Mouse (Mus musculus): Measurements from ENCODE around the gene Ak9. TPM values are rescaled to one million over a fixed set of nuclear protein-coding genes. Genes with fewer than 3 reads are reported as not detected.
A peak's percentile ranks its signal among the peaks of the same experiment; 100 is the strongest.

Ak9 gene
- polyA plus RNA-seq, 1 experiment = 0.22 TPM

- peaks cover 2% of the 10 kb centered on the region; the same call in 1 of the 2 replicates for H3K4me1 ChIP-seq (ENCODE audit: control insufficient read depth, insufficient read depth, low read length)
- 3% methylated on average over 20 of the region's 20 CpGs for WGBS
Observed at GRCm38 (mm10) chr10:41477278-41478181, 173.8 kb downstream of the Ak9 start.

GRCm38 (mm10) chr10:41479961-41480360, 176.2 kb downstream of the Ak9 start:
- no peak for TF ChIP-seq CTCF (IDR thresholded peaks at IDR 0.05; ENCODE audit: control insufficient read depth, insufficient read depth, low read length)
- TF ChIP-seq POLR2A (IDR thresholded peaks at IDR 0.05; ENCODE audit: borderline replicate concordance, control insufficient read depth, low read depth, low read length) = no peak

More at GRCm38 (mm10) chr10:41477278-41478181, 173.8 kb downstream of the Ak9 start:
- no peak for TF ChIP-seq POLR2A (IDR thresholded peaks at IDR 0.05; ENCODE audit: borderline replicate concordance, control insufficient read depth, low read depth, low read length)
- no peak for TF ChIP-seq CTCF (IDR thresholded peaks at IDR 0.05; ENCODE audit: control insufficient read depth, insufficient read depth, low read length)
- Histone ChIP-seq H3K27ac (ENCODE audit: control insufficient read depth, insufficient read depth, low read depth, low read length, poor library complexity) (peak overlapping the region; percentile 94), H3K4me3 (replicated peaks; ENCODE audit: control insufficient read depth, low read depth, low read length) (peak overlapping the region; percentile 82)

GRCm38 (mm10) chr10:41480938-41481880, 177.4 kb downstream of the Ak9 start:
- TF ChIP-seq CTCF (IDR thresholded peaks at IDR 0.05; ENCODE audit: control insufficient read depth, insufficient read depth, low read length) (no peak), POLR2A (IDR thresholded peaks at IDR 0.05; ENCODE audit: borderline replicate concordance, control insufficient read depth, low read depth, low read length) (no peak)
- 78% methylated on average over 33 of the region's 33 CpGs for WGBS
- Histone ChIP-seq H3K27ac (ENCODE audit: control insufficient read depth, insufficient read depth, low read depth, low read length, poor library complexity) (no peak overlapping the region), H3K4me1 (ENCODE audit: control insufficient read depth, insufficient read depth, low read length) (no peaks in the 10 kb centered on the region), H3K4me3 (replicated peaks; ENCODE audit: control insufficient read depth, low read depth, low read length) (no peak overlapping the region)

More at GRCm38 (mm10) chr10:41479961-41480360, 176.2 kb downstream of the Ak9 start:
- Histone ChIP-seq H3K4me1 (ENCODE audit: control insufficient read depth, insufficient read depth, low read length) (no peaks in the 10 kb centered on the region; the same call in 1 of the 2 replicates), H3K4me3 (replicated peaks; ENCODE audit: control insufficient read depth, low read depth, low read length) (no peak overlapping the region), H3K27ac (ENCODE audit: control insufficient read depth, insufficient read depth, low read depth, low read length, poor library complexity) (no peak overlapping the region)
- 93% methylated on average over 3 of the region's 3 CpGs for WGBS

- Histone ChIP-seq H3K4me3 (replicated peaks; ENCODE audit: control insufficient read depth, low read depth, low read length) (no peak overlapping the region), H3K27ac (ENCODE audit: control insufficient read depth, insufficient read depth, low read depth, low read length, poor library complexity) (no peak overlapping the region), H3K4me1 (ENCODE audit: control insufficient read depth, insufficient read depth, low read length) (no peaks in the 10 kb centered on the region)
- 80% methylated on average over 7 of the region's 7 CpGs for WGBS
- TF ChIP-seq CTCF (IDR thresholded peaks at IDR 0.05; ENCODE audit: control insufficient read depth, insufficient read depth, low read length) = no peak
- TF ChIP-seq POLR2A (IDR thresholded peaks at IDR 0.05; ENCODE audit: borderline replicate concordance, control insufficient read depth, low read depth, low read length) = no peak
Observed at GRCm38 (mm10) chr10:41482446-41482845, 178.7 kb downstream of the Ak9 start.

Other genes starting within 250 kb of the Ak9 start
- not detected in 2 replicates for gene Gpr6, start 231.7 kb upstream of the Ak9 start, polyA plus RNA-seq (2011; ENCODE audit: insufficient read depth, insufficient read length, low replicate concordance, missing spikeins)
- gene Fig4, start 720 bp upstream of the Ak9 start, polyA plus RNA-seq (2011; ENCODE audit: insufficient read depth, insufficient read length, low replicate concordance, missing spikeins) = 3.0 and 6.4 TPM in 2 replicates
- 7.7 and 11.9 TPM in 2 replicates for gene Zbtb24, start 146.4 kb downstream of the Ak9 start, polyA plus RNA-seq (2011; ENCODE audit: insufficient read depth, insufficient read length, low replicate concordance, missing spikeins)
- 50.0 and 123 TPM in 2 replicates for gene Mical1, start 172.3 kb downstream of the Ak9 start, polyA plus RNA-seq (2011; ENCODE audit: insufficient read depth, insufficient read length, low replicate concordance, missing spikeins)
- gene Smpd2, start 186.4 kb downstream of the Ak9 start, polyA plus RNA-seq (2011; ENCODE audit: insufficient read depth, insufficient read length, low replicate concordance, missing spikeins) = 3.9 and 16.7 TPM in 2 replicates
- not detected in 2 replicates for gene Ppil6, start 186.5 kb downstream of the Ak9 start, polyA plus RNA-seq (2011; ENCODE audit: insufficient read depth, insufficient read length, low replicate concordance, missing spikeins)
- 20.0 and 36.5 TPM in 2 replicates for gene Cd164, start 215.4 kb downstream of the Ak9 start, polyA plus RNA-seq (2011; ENCODE audit: insufficient read depth, insufficient read length, low replicate concordance, missing spikeins)

Data from bone marrow, adult 2 months (tissue).